Mouse (Mus musculus) small intestine, adult 2 months (tissue): ENCODE measurements around the gene Lrrc28.

Source experiments
- CTCF ChIP-seq: fragments of 200-500 bp; IDR thresholded peaks from 2 replicates; pipeline ENCODE4 v1.5.1; 2012; ENCODE audit warnings: low read depth, mild to moderate bottlenecking, control low read depth, inconsistent platforms, low read length, moderate library complexity, mixed read lengths; ENCODE audit not compliant: insufficient replicate concordance, insufficient read length; ENCODE audit errors: extremely low read depth
- POLR2A ChIP-seq: fragments of 200-500 bp; IDR thresholded peaks from 2 replicates; pipeline ENCODE4 v1.6.1; 2012; ENCODE audit warnings: low read depth, mild to moderate bottlenecking, control low read depth, inconsistent platforms, low read length, moderate library complexity

- TF ChIP-seq CTCF (no peak), POLR2A (no peak)
Measured at GRCm38 (mm10) chr7:67502631-67503030, 142.4 kb downstream of the Lrrc28 start.
